Mouse (Mus musculus) lung, adult 2 months (tissue): ENCODE measurements around the gene Hsp90ab1. TPM values are rescaled to one million over a fixed set of nuclear protein-coding genes. Genes with fewer than 3 reads are reported as not detected.

ENCODE experiments used
- DNase-seq: peaks from one replicate; pipeline ENCODE4 v3.0.0; 2022
- H3K4me1 ChIP-seq: fragments of 200-500 bp; 2 replicates; pipeline ENCODE4 v1.6.1; 2011; ENCODE audit warnings: low read length; ENCODE audit not compliant: control insufficient read depth, insufficient read depth
- H3K4me3 ChIP-seq: fragments of 200-500 bp; replicated peaks from 2 replicates; pipeline ENCODE3; 2011; ENCODE audit warnings: low read depth, mild to moderate bottlenecking, control low read depth, low read length; ENCODE audit errors: extremely low read depth
- CTCF ChIP-seq: fragments of 200-500 bp; IDR thresholded peaks from 2 replicates; pipeline ENCODE4 v1.5.1; 2011; ENCODE audit warnings: mild to moderate bottlenecking, low read length, control low read depth; ENCODE audit not compliant: insufficient read depth
- POLR2A ChIP-seq: fragments of 200-500 bp; IDR thresholded peaks from 2 replicates; pipeline ENCODE4 v1.6.1; 2011; ENCODE audit warnings: low read depth, mild to moderate bottlenecking, control low read depth, low read length, borderline replicate concordance; ENCODE audit errors: extremely low read depth
- WGBS: fragments of 180-500 bp; shearing (Covaris S2); methylation state at CpG from one replicate; pipeline ENCODE4 v1.1.7; 2018; 5-methylcytosine and 5-hydroxymethylcytosine counted together
- polyA plus RNA-seq: library from polyadenylated mRNA; depleted of rRNA; stranded (reverse); fragments of >200 nt; gene quantifications from 2 replicates; pipeline ENCODE4 v1.2.3, GENCODE M21; 2012

The Hsp90ab1 gene
- polyA plus RNA-seq, 1 experiment, result 340 TPM

DNA sequence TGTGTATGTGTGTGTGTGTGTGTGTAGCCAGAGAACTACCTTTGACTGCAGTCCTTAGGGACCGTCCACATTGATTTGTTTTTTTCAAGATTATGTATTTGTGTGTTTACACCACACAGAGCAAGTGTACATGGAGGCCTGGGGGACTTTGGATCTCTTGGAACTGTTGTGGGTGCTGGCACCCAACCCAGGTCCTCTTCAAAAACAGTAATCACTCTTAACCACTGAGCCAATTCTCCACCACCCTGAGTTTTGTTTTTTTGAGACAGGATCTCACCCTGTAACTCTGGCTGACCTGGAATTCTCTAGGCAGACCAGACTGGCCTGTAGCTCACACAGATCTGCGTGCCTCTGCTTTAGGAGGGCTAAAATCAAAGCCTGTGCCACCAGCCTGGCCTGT lies 25.3 kb upstream of the Hsp90ab1 start:
- TF ChIP-seq POLR2A, result no peak
- TF ChIP-seq CTCF, result no peak
- no peak for DNase-seq
- Histone ChIP-seq H3K4me3 (no peak overlapping the region), H3K4me1 (peaks cover 20% of the 10 kb centered on the region)
- 82% methylated on average over 2 of the region's 2 CpGs for WGBS

DNA sequence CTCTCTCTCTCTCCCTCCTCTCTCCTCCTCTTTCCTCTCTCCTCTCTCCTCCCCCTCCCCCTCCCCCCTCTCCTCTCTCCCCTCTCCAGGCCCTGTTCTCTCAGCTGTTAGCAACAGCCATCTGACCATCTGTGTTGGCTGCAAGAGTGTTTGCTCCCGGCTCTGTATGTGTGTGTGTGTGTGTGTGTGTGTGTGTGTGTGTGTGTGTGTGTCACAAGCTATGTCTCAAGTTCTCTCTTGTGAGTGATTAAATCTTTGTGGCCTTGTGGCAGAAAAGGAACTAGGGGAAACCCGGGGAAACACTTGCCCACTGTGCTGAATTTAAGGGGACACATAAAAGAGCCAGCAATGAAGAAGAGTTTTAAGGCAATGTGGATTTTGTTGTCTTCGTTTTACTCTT lies 24.7 kb upstream of the Hsp90ab1 start:
- WGBS, result 40% methylated on average over 3 of the region's 3 CpGs
- Histone ChIP-seq H3K4me3 (no peak overlapping the region), H3K4me1 (peaks cover 24% of the 10 kb centered on the region)
- no peak for DNase-seq
- no peak for TF ChIP-seq CTCF
- TF ChIP-seq POLR2A, result no peak

GRCm38 (mm10) chr17:45596631-45597396 lies 23.7 kb upstream of the Hsp90ab1 start:
- Histone ChIP-seq H3K4me3 (no peak overlapping the region), H3K4me1 (peaks cover 30% of the 10 kb centered on the region)
- DNase-seq, result peak; percentile 72
- 18% methylated on average over 11 of the region's 11 CpGs for WGBS
- TF ChIP-seq CTCF, result peak; percentile 52
- no peak for TF ChIP-seq POLR2A

GRCm38 (mm10) chr17:45595736-45596390 lies 22.8 kb upstream of the Hsp90ab1 start:
- Histone ChIP-seq H3K4me3 (peak overlapping the region; percentile 79), H3K4me1 (peaks cover 39% of the 10 kb centered on the region)
- TF ChIP-seq POLR2A, result no peak
- no peak for TF ChIP-seq CTCF
- 18% methylated on average over 23 of the region's 23 CpGs for WGBS
- DNase-seq, result no peak

DNA sequence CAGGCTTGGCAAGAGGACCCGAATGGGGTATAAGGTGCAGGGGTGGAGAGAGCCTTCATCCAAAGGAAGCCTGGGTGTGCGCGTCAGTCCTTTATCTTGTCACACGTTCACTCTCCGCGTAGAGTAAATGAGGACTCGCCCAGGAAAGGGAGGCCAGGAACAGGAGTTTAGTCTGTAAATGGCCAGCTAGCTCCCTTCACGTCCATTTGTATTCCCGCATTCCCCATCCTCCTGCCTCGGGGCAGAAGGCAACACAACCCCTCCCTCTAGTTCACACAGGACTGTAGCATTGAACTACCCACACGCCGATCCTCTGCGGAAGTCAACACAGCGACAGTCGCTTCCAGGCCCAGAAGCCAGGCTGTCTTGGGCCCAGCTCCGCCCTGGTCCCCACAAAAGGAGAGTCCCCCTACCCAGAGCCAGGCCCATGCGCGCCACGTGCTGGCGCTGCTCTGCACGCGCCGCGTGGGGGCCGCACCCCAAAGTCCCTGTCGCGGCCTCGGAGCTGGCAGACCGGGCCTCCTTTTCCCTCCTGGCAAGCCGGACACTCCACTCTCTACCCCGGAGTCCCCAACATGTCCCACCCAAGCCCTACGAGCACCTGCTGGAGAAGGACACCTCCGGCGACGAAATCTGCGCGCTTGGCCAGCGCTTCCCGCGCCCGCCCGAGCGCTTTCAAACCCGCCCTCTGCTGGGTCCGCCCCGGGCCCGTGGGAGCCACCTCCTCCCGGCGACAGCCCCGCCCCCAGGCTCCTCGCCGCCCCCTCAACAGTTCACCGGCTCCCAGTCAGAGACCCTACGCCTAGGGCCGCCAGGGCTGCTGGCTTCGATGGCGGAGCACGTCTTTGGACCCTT lies 22.0 kb upstream of the Hsp90ab1 start:
- 1% methylated on average over 58 of the region's 58 CpGs for WGBS
- TF ChIP-seq POLR2A (peak; percentile 73; the same call in 1 of the 2 replicates), CTCF (no peak)
- DNase-seq, result peak; percentile 76
- H3K4me1 ChIP-seq, result peaks cover 42% of the 10 kb centered on the region
- H3K4me3 ChIP-seq, result peak overlapping the region; percentile 79

DNA sequence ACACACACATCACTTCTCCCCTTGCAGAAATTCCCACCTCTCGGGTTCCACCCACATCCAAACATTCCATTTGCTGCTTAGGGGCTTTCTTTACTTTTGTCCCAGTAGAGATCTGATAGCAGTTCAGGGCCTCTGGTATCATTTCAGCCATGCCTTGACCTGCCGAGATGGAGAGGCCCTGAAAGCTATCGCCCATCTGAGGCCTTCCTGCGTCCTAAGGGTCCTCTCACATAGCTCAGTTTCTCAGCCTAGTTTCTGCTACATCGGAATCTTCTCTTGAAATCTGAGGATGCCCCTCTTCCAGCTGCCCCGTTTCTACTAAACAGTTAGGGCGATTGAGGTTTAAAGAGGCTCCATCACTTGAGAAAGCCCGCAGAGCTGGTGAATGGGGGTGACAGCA lies 21.1 kb upstream of the Hsp90ab1 start:
- no peak for DNase-seq
- Histone ChIP-seq H3K4me1 (peaks cover 42% of the 10 kb centered on the region), H3K4me3 (no peak overlapping the region)
- no peak for TF ChIP-seq CTCF
- WGBS, result 54% methylated on average over 8 of the region's 8 CpGs

DNA sequence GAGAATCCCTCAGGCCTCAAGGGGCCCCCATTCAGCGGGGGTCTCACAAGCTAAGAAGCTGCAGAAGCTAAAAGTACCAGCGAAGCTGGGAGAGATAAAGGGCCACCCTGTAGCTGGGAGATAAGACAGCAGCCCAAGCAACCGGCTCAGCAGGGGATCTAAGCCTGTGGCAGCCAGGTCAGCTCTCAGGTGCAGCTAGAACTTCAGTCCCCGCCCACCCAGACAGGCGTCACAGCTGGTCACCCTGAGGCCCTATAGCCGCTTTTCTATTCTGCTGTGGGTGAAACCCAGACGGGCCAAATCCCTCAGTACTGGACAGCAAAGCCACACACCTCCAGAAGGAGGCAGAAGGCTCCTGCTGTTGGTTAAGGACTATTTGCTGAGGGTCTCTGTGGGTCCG lies 20.4 kb upstream of the Hsp90ab1 start:
- peaks cover 42% of the 10 kb centered on the region for H3K4me1 ChIP-seq
- no peak overlapping the region for H3K4me3 ChIP-seq
- 56% methylated on average over 8 of the region's 8 CpGs for WGBS
- TF ChIP-seq POLR2A (no peak), CTCF (no peak)
- no peak for DNase-seq

DNA sequence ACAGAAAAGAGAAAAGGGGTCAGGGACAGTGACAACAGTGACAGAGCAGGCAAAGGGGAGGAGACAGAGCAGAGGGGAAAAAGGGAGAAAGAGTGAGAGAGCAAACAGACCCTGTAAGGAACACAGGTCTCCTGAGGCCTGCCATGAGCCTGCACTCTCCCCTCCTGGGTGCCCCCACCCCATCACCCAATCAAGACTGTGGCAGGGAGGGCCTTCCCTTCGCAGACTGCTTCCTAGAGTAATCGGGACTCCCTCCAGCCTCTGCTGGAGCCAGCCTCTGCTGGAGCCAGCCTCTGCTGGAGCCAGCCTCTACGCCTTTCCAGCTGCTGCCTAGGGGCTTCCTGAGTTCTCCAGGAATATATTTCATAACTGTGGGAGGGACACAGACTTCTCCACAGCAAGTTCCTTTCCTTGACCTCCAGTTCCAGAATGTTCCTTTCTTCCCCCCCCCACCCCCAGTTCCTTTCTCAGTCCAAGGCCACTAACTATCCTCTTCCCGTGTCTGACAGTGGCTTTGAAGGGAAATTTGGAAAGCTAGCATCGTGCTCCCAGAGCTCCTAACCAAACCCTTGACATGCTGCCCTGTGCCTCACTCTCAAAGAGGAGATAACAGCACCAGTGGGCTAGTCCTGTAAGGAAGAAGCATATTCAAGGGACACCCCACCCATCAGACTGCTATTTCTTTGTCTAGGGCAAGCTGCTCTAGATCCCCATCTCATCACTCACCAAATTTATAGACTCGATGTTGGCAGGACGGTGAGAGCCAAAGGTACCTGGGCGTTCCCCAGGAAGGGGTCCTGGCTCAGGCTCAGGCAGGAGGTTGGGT lies 19.7 kb upstream of the Hsp90ab1 start:
- no peak for DNase-seq
- 40% methylated on average over 8 of the region's 8 CpGs for WGBS
- H3K4me3 ChIP-seq, result no peak overlapping the region
- TF ChIP-seq CTCF (no peak), POLR2A (no peak)
- peaks cover 42% of the 10 kb centered on the region for H3K4me1 ChIP-seq
